Mouse (Mus musculus) layer of hippocampus, adult 8-10 months (tissue): ENCODE measurements around the gene Slirp. TPM values are rescaled to one million over a fixed set of nuclear protein-coding genes. Genes with fewer than 3 reads are reported as not detected.
"Not testable (repeated sequence)": the region's sequence is repeated elsewhere in the genome, so short reads cannot be mapped to it uniquely, and the experiment has no call there.

Source experiments
- DNase-seq, 2 experiments: peaks; one replicate each; pipeline ENCODE4 v3.0.0; 2022; ENCODE audit warnings: low spot score in 2 of 2
- microRNA-seq, 2 experiments: library from miRNA; unstranded; fragments of <30 nt; microRNA quantifications; one replicate each; pipeline ENCODE4 v1.2.0; 2022
- total RNA-seq, 4 experiments: library from RNA; stranded (reverse); gene quantifications; 2 replicates each; pipeline ENCODE4 v1.2.4; 2022

Gene Slirp
- total RNA-seq, 4 experiments from 2014 or later, result 102 to 127 (median 112) TPM

- DNase-seq, result no peak
Measured at GRCm38 (mm10) chr12:87428295-87428694, 15.4 kb upstream of the Slirp start.

GRCm38 (mm10) chr12:87428885-87429284, 14.8 kb upstream of the Slirp start:
- no peak for DNase-seq

GRCm38 (mm10) chr12:87442177-87443114, 1.2 kb upstream of the Slirp start:
- no peak for DNase-seq

GRCm38 (mm10) chr12:87443115-87443699, 489 bp upstream of the Slirp start:
- DNase-seq, result no peak

- no peak for DNase-seq
Measured at GRCm38 (mm10) chr12:87444211-87444610, 515 bp downstream of the Slirp start.

GRCm38 (mm10) chr12:87449456-87449855, 5.8 kb downstream of the Slirp start:
- no peak for DNase-seq

GRCm38 (mm10) chr12:87464678-87465297, 21.1 kb downstream of the Slirp start:
- no peak for DNase-seq

- no peak for DNase-seq
Measured at GRCm38 (mm10) chr12:87470263-87471136, 26.8 kb downstream of the Slirp start.

GRCm38 (mm10) chr12:87471421-87471963, 27.8 kb downstream of the Slirp start:
- DNase-seq, result no peak

GRCm38 (mm10) chr12:87471964-87472786, 28.5 kb downstream of the Slirp start, which contains the start of gene Snw1:
Gene Snw1 (minus strand): TSS chr12:87472274.
- DNase-seq, result peak; percentile 93 to 95

- DNase-seq, result no peak
Measured at GRCm38 (mm10) chr12:87474756-87475155, 31.1 kb downstream of the Slirp start.

GRCm38 (mm10) chr12:87482482-87482881, 38.8 kb downstream of the Slirp start:
- not testable (repeated sequence) for DNase-seq

- DNase-seq, result not testable (repeated sequence)
Measured at GRCm38 (mm10) chr12:87488683-87489082, 45.0 kb downstream of the Slirp start.

- not testable (repeated sequence) for DNase-seq
Measured at GRCm38 (mm10) chr12:87494421-87494820, 50.7 kb downstream of the Slirp start, which contains the start of gene Gm5788. Gene Gm5788 (plus strand): TSS chr12:87494721.

Small RNAs within 50 kb of the gene (microRNA-seq; reads per million reads assigned to microRNA genes)
- 53.3 to 89.4 reads per million in 2 experiments for gene Mir3068

Other genes starting within 250 kb of the Slirp start
- gene Samd15, start 244.2 kb upstream of the Slirp start, total RNA-seq, result 1 to 10 TPM; 3.1 to 4.5 (median 4.2) TPM
- 10 to 100 TPM; 25.6 to 32.4 (median 29.0) TPM for gene Tmed8, start 243.4 kb upstream of the Slirp start, total RNA-seq
- 1 to 10 TPM; 1.4 to 4.1 (median 2.7) TPM for gene Noxred1, start 205.2 kb upstream of the Slirp start, total RNA-seq
- 10 to 100 TPM; 56.4 to 62.0 (median 61.4) TPM for gene Vipas39, start 177.6 kb upstream of the Slirp start, total RNA-seq
- gene Ahsa1, start 177.4 kb upstream of the Slirp start, total RNA-seq, result 100 to 1,000 TPM; 150 to 192 (median 175) TPM
- gene Ism2, start 144.2 kb upstream of the Slirp start, total RNA-seq, result under 1 TPM in 2 of 4 experiments, not detected in 2; 0.29 TPM
- 10 to 100 TPM; 32.5 to 50.1 (median 37.4) TPM for gene Sptlc2, start 55.5 kb upstream of the Slirp start, total RNA-seq
- gene Alkbh1, start 121 bp downstream of the Slirp start, total RNA-seq, result 10 to 100 TPM; 21.4 to 29.0 (median 24.3) TPM
- gene Snw1, start 28.4 kb downstream of the Slirp start, total RNA-seq, result 10 to 100 TPM; 59.6 to 69.6 (median 65.4) TPM
- not detected for gene Gm5788, start 50.8 kb downstream of the Slirp start, total RNA-seq
- gene Gm8300, start 70.4 kb downstream of the Slirp start, total RNA-seq, result not detected
- gene Oog1, start 158.8 kb downstream of the Slirp start, total RNA-seq, result not detected
- gene Gm4027, start 175.0 kb downstream of the Slirp start, total RNA-seq, result not detected
- gene Gm16381, start 200.7 kb downstream of the Slirp start, total RNA-seq, result not detected